10 mouse cellular contexts compared by ENCODE assay signal in the genomic region with DNA sequence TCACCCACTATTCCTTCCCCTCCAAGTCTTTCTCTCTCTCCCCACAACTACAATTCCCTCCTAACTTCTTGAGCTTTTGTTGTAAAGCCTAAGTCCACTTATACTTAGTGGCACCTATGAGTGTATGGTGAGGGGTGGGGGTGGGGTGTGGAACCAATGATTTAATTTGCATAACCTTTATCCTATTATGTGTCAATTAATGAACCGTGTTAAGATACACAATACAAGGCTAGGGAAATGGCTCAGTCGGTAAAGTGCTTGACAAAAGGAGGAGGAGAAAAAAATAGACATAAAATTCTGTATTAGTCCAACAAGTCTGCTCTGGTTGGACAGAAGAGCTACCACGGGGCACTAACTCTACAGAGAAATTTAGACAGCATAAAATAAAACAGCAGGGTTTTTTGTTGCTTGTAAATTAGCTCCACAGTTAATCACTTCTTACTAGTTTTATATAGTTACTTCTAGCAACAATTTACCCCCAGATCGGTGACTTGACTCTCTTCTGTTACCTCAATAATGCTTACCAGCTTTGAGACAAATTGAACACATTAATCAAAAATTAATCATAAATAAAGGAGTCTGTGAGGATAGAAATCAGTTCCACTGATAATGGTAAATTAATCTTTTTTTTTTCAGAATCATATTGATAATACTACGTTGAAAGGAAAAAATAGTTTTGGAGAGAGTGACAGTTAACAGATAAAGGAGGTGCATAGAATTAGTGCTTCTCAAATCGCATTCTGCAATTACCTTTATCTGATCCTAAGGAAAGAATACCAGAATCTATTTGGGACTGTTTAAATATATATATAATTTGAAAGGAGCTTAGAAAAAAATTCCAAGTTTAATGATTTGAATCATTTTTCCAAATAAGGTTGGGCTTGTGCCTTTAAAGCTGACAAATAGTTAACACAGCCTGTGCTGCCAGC. TPM values are rescaled to one million over a fixed set of nuclear protein-coding genes. Genes with fewer than 3 reads are reported as not detected.
A peak's percentile ranks its signal among the peaks of the same experiment; 100 is the strongest.
DNase-seq lines count a peak whose midpoint lies in the region; ATAC-seq and TF ChIP-seq lines count a peak whose summit lies in the region.
"Had no signal": no experiment of that assay in that cellular context is flagged by ENCODE, and none has a peak within 500 bp of the region (broad histone marks: within the 10 kb centered on the region; RNA-seq: fewer than 3 reads in every experiment).

No protein-coding gene starts in this region.

- peak; percentile 9; the same call in 1 of the 2 replicates for ATAC-seq in forebrain, postnatal 0 days
- no peak for ATAC-seq in liver, postnatal 0 days

- H3K36me3 ChIP-seq in heart, embryonic 10.5 days, result no peaks in the 10 kb centered on the region
- H3K36me3 ChIP-seq in forebrain, postnatal 0 days (ENCODE audit: insufficient read depth), result no peaks in the 10 kb centered on the region
- no peaks in the 10 kb centered on the region for H3K36me3 ChIP-seq in liver, postnatal 0 days (replicated peaks; ENCODE audit: insufficient read depth, low read length)

- peak overlapping the region; percentile 72 for H3K27ac ChIP-seq in heart, embryonic 10.5 days
- H3K27ac ChIP-seq in forebrain, postnatal 0 days (ENCODE audit: low read depth, low read length), result peak overlapping the region; percentile 47
- H3K27ac ChIP-seq in liver, postnatal 0 days (ENCODE audit: low read depth), result no peak overlapping the region

- no peaks in the 10 kb centered on the region for H3K9me3 ChIP-seq in heart, embryonic 10.5 days
- H3K9me3 ChIP-seq in forebrain, postnatal 0 days (ENCODE audit: low read length), result no peaks in the 10 kb centered on the region
- no peaks in the 10 kb centered on the region for H3K9me3 ChIP-seq in liver, postnatal 0 days (ENCODE audit: low read length)

- peak overlapping the region; percentile 53 for H3K4me3 ChIP-seq in heart, embryonic 10.5 days
- H3K4me3 ChIP-seq in forebrain, postnatal 0 days (ENCODE audit: low read depth, low read length), result peak overlapping the region; percentile 46
- peak overlapping the region; percentile 46 for H3K4me3 ChIP-seq in liver, postnatal 0 days (ENCODE audit: low read depth, low read length)

- no peak for DNase-seq in heart, embryonic 10.5 days (ENCODE audit: low spot score)
- DNase-seq in heart, adult 9 months (ENCODE audit: low spot score in 2 of 2), result no peak
- peak; percentile 5 for DNase-seq in Muller cell, postnatal 12 days (ENCODE audit: inconsistent ontology term)
- DNase-seq in forebrain, postnatal 0 days, result no peak
- no peak for DNase-seq in liver, postnatal 0 days
- DNase-seq in urinary bladder, postnatal 36 days (ENCODE audit: low spot score in 2 of 2), result no peak
- DNase-seq in thymus, postnatal 4 days, result no peak
- no peak for DNase-seq in spleen, adult 18-20 months

- WGBS in heart, embryonic 10.5 days, result 69% methylated on average over 6 of the region's 6 CpGs
- WGBS in forebrain, postnatal 0 days, result 8% methylated on average over 6 of the region's 6 CpGs
- WGBS in liver, postnatal 0 days (ENCODE audit: insufficient replicate concordance), result 56% methylated on average over 6 of the region's 6 CpGs

- no peak for TF ChIP-seq CTCF in forebrain, postnatal 0 days (IDR thresholded peaks at IDR 0.05; ENCODE audit: low read depth)
- no peak for TF ChIP-seq CTCF in liver, postnatal 0 days (IDR thresholded peaks at IDR 0.05; ENCODE audit: low read depth)

- H3K27me3 ChIP-seq in heart, embryonic 10.5 days (ENCODE audit: insufficient read depth, poor library complexity, severe bottlenecking), result no peaks in the 10 kb centered on the region
- no peaks in the 10 kb centered on the region for H3K27me3 ChIP-seq in forebrain, postnatal 0 days (ENCODE audit: insufficient read depth, low read length)
- no peaks in the 10 kb centered on the region for H3K27me3 ChIP-seq in liver, postnatal 0 days (ENCODE audit: insufficient read depth, low read length)

- peak overlapping the region; percentile 63 for H3K4me2 ChIP-seq in forebrain, postnatal 0 days (ENCODE audit: low read depth)
- H3K4me2 ChIP-seq in liver, postnatal 0 days (ENCODE audit: low read depth, low read length), result peak overlapping the region; percentile 73

- H3K4me1 ChIP-seq in heart, embryonic 10.5 days, result 0 out of 2 replicates have a peak, but pooled peaks cover 2% of the 10 kb centered on the region
- no peaks in the 10 kb centered on the region for H3K4me1 ChIP-seq in forebrain, postnatal 0 days (ENCODE audit: insufficient read depth)
- H3K4me1 ChIP-seq in liver, postnatal 0 days (ENCODE audit: insufficient read depth), result 0 out of 2 replicates have a peak, but pooled peaks cover 3% of the 10 kb centered on the region

- peak overlapping the region; percentile 60 for H3K9ac ChIP-seq in forebrain, postnatal 0 days
- H3K9ac ChIP-seq in liver, postnatal 0 days (replicated peaks), result peak overlapping the region; percentile 54; the same call in 1 of the 2 replicates

- TF ChIP-seq EP300 in liver, postnatal 0 days (IDR thresholded peaks at IDR 0.05; ENCODE audit: low read depth), result no peak

RNA-seq across cellular contexts. Expression of a gene that starts 1.4 kb away (rescaled TPM):
- polyA plus RNA-seq in heart, embryonic 10.5 days (2016; fragmentation: Nextera tagmentation; extraction: Ambion mirVana), result 2.0 and 3.8 TPM in 2 replicates
- 15.6 and 25.5 TPM in 2 replicates for total RNA-seq in forebrain, postnatal 0 days (2014; rRNA removed)
- polyA plus RNA-seq in forebrain, postnatal 0 days (2015; fragmentation: Nextera tagmentation; extraction: Ambion mirVana), result 15.1 and 18.9 TPM in 2 replicates
- 0.80 and 0.90 TPM in 2 replicates for polyA plus RNA-seq in liver, postnatal 0 days (2015; fragmentation: Nextera tagmentation; extraction: Ambion mirVana)
- polyA plus RNA-seq: C2C12 had no signal

RNA-seq across cellular contexts. Expression of a gene that starts 48.6 kb away (rescaled TPM):
- polyA plus RNA-seq in heart, embryonic 10.5 days (2016; fragmentation: Nextera tagmentation; extraction: Ambion mirVana), result not detected in 2 replicates
- total RNA-seq in forebrain, postnatal 0 days (2014; rRNA removed), result not detected in 2 replicates
- not detected in 2 replicates for polyA plus RNA-seq in forebrain, postnatal 0 days (2015; fragmentation: Nextera tagmentation; extraction: Ambion mirVana)
- polyA plus RNA-seq in liver, postnatal 0 days (2015; fragmentation: Nextera tagmentation; extraction: Ambion mirVana), result not detected in 2 replicates
- polyA plus RNA-seq: C2C12; large intestine, adult 2 months had no signal
